Mouse (Mus musculus): ENCODE results near the gene Clcf1. TPM values are rescaled to one million over a fixed set of nuclear protein-coding genes. Genes with fewer than 3 reads are reported as not detected.

The Clcf1 gene
- polyA plus RNA-seq, 1 experiment from 2014 or later: 7.5 TPM

DNA sequence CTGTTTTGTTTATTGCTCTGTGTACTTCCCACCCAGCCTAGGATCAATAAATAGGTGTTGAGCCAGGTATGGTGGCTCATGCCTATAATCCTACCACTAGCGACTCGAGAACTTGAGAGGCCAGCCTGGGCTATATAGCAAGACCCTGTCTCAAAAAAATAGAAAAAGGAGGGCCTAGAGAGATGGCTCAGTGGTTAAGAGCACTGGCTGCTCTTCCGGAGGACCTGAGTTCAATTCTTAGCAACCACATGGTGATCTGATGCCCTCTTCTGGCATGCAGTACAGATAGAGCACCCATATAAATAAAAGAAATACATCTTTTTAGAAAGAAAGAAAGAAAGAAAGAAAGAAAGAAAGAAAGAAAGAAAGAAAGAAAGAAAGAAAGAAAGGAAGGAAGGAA lies 10.9 kb upstream of the Clcf1 start:
- 69% methylated on average over 3 of the region's 3 CpGs for WGBS
- Histone ChIP-seq H3K27me3 (ENCODE audit: insufficient read depth, low read length) (peaks cover 3% of the 10 kb centered on the region; the same call in 1 of the 2 replicates), H3K4me3 (ENCODE audit: low read length) (no peak overlapping the region), H3K9ac (replicated peaks; ENCODE audit: low read length) (no peak overlapping the region), H3K9me3 (ENCODE audit: low read length) (no peaks in the 10 kb centered on the region), H3K4me1 (ENCODE audit: insufficient read depth, low read length) (peaks cover 22% of the 10 kb centered on the region), H3K27ac (ENCODE audit: low read length) (no peak overlapping the region), H3K4me2 (replicated peaks; ENCODE audit: low read depth, low read length) (no peak overlapping the region), H3K36me3 (ENCODE audit: insufficient read depth, low read length) (0 out of 2 replicates have a peak, but pooled peaks cover 3% of the 10 kb centered on the region)
- ATAC-seq (ENCODE audit: low FRiP score, low TSS enrichment): no peak

GRCm38 (mm10) chr19:4203604-4204326 lies 10.3 kb upstream of the Clcf1 start:
- H3K4me3 ChIP-seq (ENCODE audit: low read length): no peak overlapping the region
- 0 out of 2 replicates have a peak, but pooled peaks cover 3% of the 10 kb centered on the region for H3K36me3 ChIP-seq (ENCODE audit: insufficient read depth, low read length)
- H3K4me2 ChIP-seq (replicated peaks; ENCODE audit: low read depth, low read length): no peak overlapping the region
- 0 out of 2 replicates have a peak overlapping the region, but pooled peaks have one; percentile 31 for H3K27ac ChIP-seq (ENCODE audit: low read length)
- ATAC-seq (ENCODE audit: low FRiP score, low TSS enrichment): no peak
- H3K9ac ChIP-seq (replicated peaks; ENCODE audit: low read length): no peak overlapping the region
- peaks cover 3% of the 10 kb centered on the region; the same call in 1 of the 2 replicates for H3K27me3 ChIP-seq (ENCODE audit: insufficient read depth, low read length)
- H3K9me3 ChIP-seq (ENCODE audit: low read length): no peaks in the 10 kb centered on the region
- H3K4me1 ChIP-seq (ENCODE audit: insufficient read depth, low read length): peaks cover 22% of the 10 kb centered on the region
- 66% methylated on average over 13 of the region's 13 CpGs for WGBS

DNA sequence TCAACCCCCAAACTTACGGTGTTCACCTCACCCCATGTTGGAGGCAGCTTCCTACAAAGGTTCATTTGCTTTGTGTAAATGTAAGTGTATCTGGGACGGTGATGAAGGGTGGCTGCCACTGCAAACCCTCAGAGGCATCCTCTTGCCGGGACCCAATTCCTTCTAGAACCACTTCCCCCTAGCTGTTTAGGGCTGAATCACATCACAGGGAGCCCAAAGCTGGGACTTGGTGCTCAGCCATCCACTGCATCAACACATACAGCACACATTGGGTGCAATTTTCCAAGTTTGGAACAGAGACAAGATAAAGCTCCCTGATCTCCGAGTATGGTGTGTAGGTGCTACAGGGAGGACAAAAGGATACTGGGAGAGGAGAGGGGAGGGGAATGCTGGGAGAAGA lies 9.1 kb upstream of the Clcf1 start:
- H3K36me3 ChIP-seq (ENCODE audit: insufficient read depth, low read length): 0 out of 2 replicates have a peak, but pooled peaks cover 3% of the 10 kb centered on the region

DNA sequence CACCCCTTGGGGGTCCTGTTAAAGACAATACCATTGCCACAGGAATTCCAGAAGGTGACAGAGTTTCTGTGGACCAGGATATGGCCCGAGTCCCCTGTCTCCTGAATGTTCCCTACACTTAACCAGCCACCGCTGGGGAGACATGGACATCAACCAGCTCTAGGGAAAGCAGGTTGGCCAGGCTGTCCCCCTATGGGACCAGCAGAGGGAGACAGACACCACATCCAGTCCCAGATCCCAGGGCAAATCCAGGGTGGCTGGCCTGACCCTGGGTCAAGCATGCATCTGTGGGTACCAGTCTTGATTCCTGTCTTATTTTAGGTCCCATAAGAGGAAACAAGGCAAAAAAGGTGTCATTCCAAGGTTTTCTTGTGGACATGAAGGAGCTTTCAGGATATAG lies 7.1 kb upstream of the Clcf1 start:
- H3K4me3 ChIP-seq (ENCODE audit: low read length): no peak overlapping the region
- peak; percentile 78 for ATAC-seq (ENCODE audit: low FRiP score, low TSS enrichment)
- no peaks in the 10 kb centered on the region for H3K9me3 ChIP-seq (ENCODE audit: low read length)
- no peak overlapping the region for H3K4me2 ChIP-seq (replicated peaks; ENCODE audit: low read depth, low read length)
- peaks cover 3% of the 10 kb centered on the region; the same call in 1 of the 2 replicates for H3K27me3 ChIP-seq (ENCODE audit: insufficient read depth, low read length)
- H3K9ac ChIP-seq (replicated peaks; ENCODE audit: low read length): no peak overlapping the region
- H3K27ac ChIP-seq (ENCODE audit: low read length): no peak overlapping the region
- H3K36me3 ChIP-seq (ENCODE audit: insufficient read depth, low read length): no peaks in the 10 kb centered on the region
- H3K4me1 ChIP-seq (ENCODE audit: insufficient read depth, low read length): peaks cover 16% of the 10 kb centered on the region
- WGBS: 2% methylated on average over 2 of the region's 2 CpGs

More for the DNA sequence above, 9.1 kb upstream of the Clcf1 start:
- Histone ChIP-seq H3K4me1 (ENCODE audit: insufficient read depth, low read length) (peaks cover 22% of the 10 kb centered on the region), H3K27me3 (ENCODE audit: insufficient read depth, low read length) (peaks cover 3% of the 10 kb centered on the region; the same call in 1 of the 2 replicates), H3K27ac (ENCODE audit: low read length) (no peak overlapping the region), H3K4me2 (replicated peaks; ENCODE audit: low read depth, low read length) (no peak overlapping the region), H3K9ac (replicated peaks; ENCODE audit: low read length) (no peak overlapping the region), H3K9me3 (ENCODE audit: low read length) (no peaks in the 10 kb centered on the region), H3K4me3 (ENCODE audit: low read length) (no peak overlapping the region)
- no peak for ATAC-seq (ENCODE audit: low FRiP score, low TSS enrichment)
- 61% methylated on average over 4 of the region's 4 CpGs for WGBS

GRCm38 (mm10) chr19:4208563-4208962 lies 5.5 kb upstream of the Clcf1 start:
- Histone ChIP-seq H3K36me3 (ENCODE audit: insufficient read depth, low read length) (no peaks in the 10 kb centered on the region), H3K4me2 (replicated peaks; ENCODE audit: low read depth, low read length) (no peak overlapping the region), H3K4me1 (ENCODE audit: insufficient read depth, low read length) (peaks cover 23% of the 10 kb centered on the region), H3K27ac (ENCODE audit: low read length) (no peak overlapping the region), H3K9ac (replicated peaks; ENCODE audit: low read length) (no peak overlapping the region), H3K4me3 (ENCODE audit: low read length) (no peak overlapping the region), H3K9me3 (ENCODE audit: low read length) (no peaks in the 10 kb centered on the region), H3K27me3 (ENCODE audit: insufficient read depth, low read length) (peaks cover 3% of the 10 kb centered on the region; the same call in 1 of the 2 replicates)
- WGBS: 77% methylated on average over 5 of the region's 5 CpGs
- no peak for ATAC-seq (ENCODE audit: low FRiP score, low TSS enrichment)

DNA sequence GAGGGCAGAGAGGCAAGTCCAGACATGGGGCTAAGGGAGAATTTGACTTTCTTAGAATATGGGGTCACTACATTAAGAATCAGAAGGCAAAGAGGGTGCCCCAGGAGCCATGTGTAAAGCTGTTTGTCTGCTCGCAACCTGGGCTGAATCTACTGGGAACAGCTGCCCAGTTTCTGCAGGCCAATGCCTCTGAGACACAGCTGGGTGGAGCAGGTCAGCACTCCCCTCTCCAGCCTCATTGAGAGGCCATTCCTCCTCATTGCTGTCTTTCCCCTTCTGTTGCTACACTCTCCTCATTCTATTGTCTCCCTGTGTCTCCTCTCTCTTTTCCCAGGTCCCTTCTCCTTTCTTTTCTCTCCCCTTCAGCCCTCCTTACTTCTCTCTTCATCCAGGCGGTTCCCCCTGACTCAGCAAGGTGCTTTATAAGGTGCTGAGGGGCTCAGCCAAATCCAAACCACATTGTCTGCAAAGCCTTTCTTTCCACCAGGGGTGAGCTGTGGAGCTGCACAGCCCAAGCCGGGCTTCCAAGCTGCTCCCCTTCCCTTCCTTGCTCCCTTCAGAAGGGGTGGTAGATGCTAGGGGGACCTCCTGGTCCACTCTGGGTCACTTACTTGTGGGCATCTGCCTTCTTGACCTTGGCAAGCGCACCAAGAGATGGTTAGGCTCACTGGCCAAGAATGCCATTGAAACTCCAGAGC lies 2.0 kb upstream of the Clcf1 start:
- no peak overlapping the region for H3K9ac ChIP-seq (replicated peaks; ENCODE audit: low read length)
- peaks cover 44% of the 10 kb centered on the region for H3K4me1 ChIP-seq (ENCODE audit: insufficient read depth, low read length)
- no peak overlapping the region for H3K4me3 ChIP-seq (ENCODE audit: low read length)
- WGBS: 46% methylated on average over 4 of the region's 4 CpGs
- H3K9me3 ChIP-seq (ENCODE audit: low read length): no peaks in the 10 kb centered on the region
- H3K36me3 ChIP-seq (ENCODE audit: insufficient read depth, low read length): no peaks in the 10 kb centered on the region
- H3K27ac ChIP-seq (ENCODE audit: low read length): no peak overlapping the region
- no peak for ATAC-seq (ENCODE audit: low FRiP score, low TSS enrichment)
- H3K27me3 ChIP-seq (ENCODE audit: insufficient read depth, low read length): no peaks in the 10 kb centered on the region
- H3K4me2 ChIP-seq (replicated peaks; ENCODE audit: low read depth, low read length): 0 out of 2 replicates have a peak overlapping the region, but pooled peaks have one; percentile 10

DNA sequence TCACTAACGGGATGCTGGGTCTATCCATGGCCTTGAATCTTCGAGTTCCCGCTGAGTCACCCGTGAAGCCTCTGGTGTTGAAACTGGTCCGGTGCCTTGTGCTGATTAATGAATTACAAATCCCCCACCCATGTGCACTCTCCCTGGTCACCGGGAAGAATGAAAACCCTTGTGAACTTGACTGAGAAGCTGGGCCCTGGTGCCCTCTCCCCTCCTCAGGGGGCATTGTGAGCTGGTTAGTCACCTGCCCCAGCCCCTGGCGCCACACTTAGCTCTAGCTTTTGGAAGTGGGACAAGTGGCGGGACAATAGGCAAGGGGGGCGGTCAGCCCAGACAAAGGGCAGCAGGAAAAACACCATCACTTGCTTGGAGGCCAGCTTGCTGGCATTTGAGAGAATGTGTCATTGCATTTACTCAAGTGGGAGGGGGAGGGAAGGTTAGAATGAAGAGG lies 489 bp upstream of the Clcf1 start:
- H3K9ac ChIP-seq (replicated peaks; ENCODE audit: low read length): peak overlapping the region; percentile 98
- ATAC-seq (ENCODE audit: low FRiP score, low TSS enrichment): peak; percentile 46
- no peaks in the 10 kb centered on the region for H3K36me3 ChIP-seq (ENCODE audit: insufficient read depth, low read length)
- H3K27ac ChIP-seq (ENCODE audit: low read length): peak overlapping the region; percentile 97
- peak overlapping the region; percentile 91 for H3K4me2 ChIP-seq (replicated peaks; ENCODE audit: low read depth, low read length)
- no peaks in the 10 kb centered on the region for H3K27me3 ChIP-seq (ENCODE audit: insufficient read depth, low read length)
- peaks cover 55% of the 10 kb centered on the region for H3K4me1 ChIP-seq (ENCODE audit: insufficient read depth, low read length)
- peak overlapping the region; percentile 83 for H3K4me3 ChIP-seq (ENCODE audit: low read length)
- WGBS: 9% methylated on average over 9 of the region's 9 CpGs
- no peaks in the 10 kb centered on the region for H3K9me3 ChIP-seq (ENCODE audit: low read length)

DNA sequence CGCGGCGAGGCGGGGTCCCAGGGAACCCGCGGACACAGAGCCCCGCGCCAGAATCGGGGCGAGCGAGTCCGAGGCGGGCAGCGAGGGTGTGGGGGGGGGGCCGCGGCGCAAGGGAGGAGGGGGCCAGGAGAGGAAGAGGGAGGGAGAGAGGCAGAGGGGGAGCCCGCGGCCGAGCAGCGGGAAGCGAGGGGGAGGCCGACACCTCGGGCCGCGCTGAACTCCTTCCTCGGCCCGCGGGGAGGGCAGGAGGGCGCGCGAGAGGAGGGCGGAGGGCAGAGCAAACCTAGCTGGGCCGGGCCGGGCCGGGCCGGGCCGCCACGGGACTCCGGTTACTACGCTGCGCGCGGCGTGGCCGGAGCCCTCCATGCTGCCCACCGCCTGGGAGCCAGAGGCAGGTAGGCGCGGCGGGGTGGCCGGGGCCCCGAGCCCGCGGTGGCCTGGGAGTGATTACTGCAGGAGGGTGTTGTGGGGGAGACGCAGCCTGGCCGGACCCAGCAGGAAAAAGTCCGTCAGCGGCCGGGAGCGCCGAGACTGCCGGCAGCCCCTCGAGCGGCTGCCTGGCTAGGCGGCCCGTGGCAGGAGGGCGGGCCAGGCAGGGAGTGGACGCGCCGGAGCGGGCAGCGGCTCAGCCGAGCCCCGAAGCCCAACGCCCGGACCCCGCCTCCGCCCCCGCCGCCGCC lies 873 bp downstream of the Clcf1 start:
- Histone ChIP-seq H3K4me2 (replicated peaks; ENCODE audit: low read depth, low read length) (peak overlapping the region; percentile 91), H3K36me3 (ENCODE audit: insufficient read depth, low read length) (no peaks in the 10 kb centered on the region), H3K27me3 (ENCODE audit: insufficient read depth, low read length) (no peaks in the 10 kb centered on the region), H3K4me1 (ENCODE audit: insufficient read depth, low read length) (peaks cover 56% of the 10 kb centered on the region), H3K9ac (replicated peaks; ENCODE audit: low read length) (peak overlapping the region; percentile 98), H3K27ac (ENCODE audit: low read length) (peak overlapping the region; percentile 97), H3K9me3 (ENCODE audit: low read length) (no peaks in the 10 kb centered on the region), H3K4me3 (ENCODE audit: low read length) (peak overlapping the region; percentile 83)
- WGBS: under 1% methylated on average over 43 of the region's 81 CpGs
- ATAC-seq (ENCODE audit: low FRiP score, low TSS enrichment): peak; percentile 28

DNA sequence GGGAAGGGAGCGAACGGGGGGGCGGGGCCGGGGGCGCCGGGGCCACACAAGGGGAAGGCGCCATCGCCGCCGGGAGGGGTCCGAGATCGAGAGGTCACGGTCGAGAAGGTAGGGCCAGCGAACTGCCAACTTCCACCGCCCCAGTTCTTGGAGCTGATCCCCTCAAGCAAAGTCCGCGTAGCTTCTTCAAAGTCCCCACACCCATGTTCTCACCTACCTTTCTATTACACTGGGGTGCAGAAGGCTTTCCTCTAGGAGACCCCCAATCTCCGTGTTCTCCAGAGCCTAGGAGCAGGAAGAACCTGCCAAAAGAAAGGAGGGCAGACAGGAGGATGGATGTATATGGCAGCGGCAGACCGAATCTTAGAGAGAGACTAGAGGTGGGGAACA lies 1.4 kb downstream of the Clcf1 start:
- H3K36me3 ChIP-seq (ENCODE audit: insufficient read depth, low read length): no peaks in the 10 kb centered on the region
- H3K9ac ChIP-seq (replicated peaks; ENCODE audit: low read length): peak overlapping the region; percentile 98
- no peaks in the 10 kb centered on the region for H3K27me3 ChIP-seq (ENCODE audit: insufficient read depth, low read length)
- H3K9me3 ChIP-seq (ENCODE audit: low read length): no peaks in the 10 kb centered on the region
- 0 out of 2 replicates have a peak, but pooled peaks have one; percentile 0 for ATAC-seq (ENCODE audit: low FRiP score, low TSS enrichment)
- peak overlapping the region; percentile 91 for H3K4me2 ChIP-seq (replicated peaks; ENCODE audit: low read depth, low read length)
- peaks cover 62% of the 10 kb centered on the region for H3K4me1 ChIP-seq (ENCODE audit: insufficient read depth, low read length)
- H3K4me3 ChIP-seq (ENCODE audit: low read length): peak overlapping the region; percentile 83
- H3K27ac ChIP-seq (ENCODE audit: low read length): peak overlapping the region; percentile 97
- 3% methylated on average over 18 of the region's 21 CpGs for WGBS

All from kidney, embryonic 16.5 days (tissue).